Mouse (Mus musculus) thymus, postnatal 25 days (tissue): ENCODE results near the gene Ntm.

Source experiments
- DNase-seq: peaks from one replicate; pipeline ENCODE4 v3.0.0; 2022

Ntm gene

GRCm38 (mm10) chr9:29456014-29456413 lies 506.9 kb downstream of the Ntm start:
- DNase-seq, result no peak

- no peak for DNase-seq
These were observed 511.7 kb downstream of the Ntm start for GRCm38 (mm10) chr9:29451232-29451631.

GRCm38 (mm10) chr9:29444001-29444400 lies 518.9 kb downstream of the Ntm start:
- no peak for DNase-seq

GRCm38 (mm10) chr9:29439401-29439800 lies 523.5 kb downstream of the Ntm start:
- DNase-seq, result no peak

GRCm38 (mm10) chr9:29434611-29435010 lies 528.3 kb downstream of the Ntm start:
- DNase-seq, result no peak

GRCm38 (mm10) chr9:29433910-29434309 lies 529.0 kb downstream of the Ntm start:
- no peak for DNase-seq

GRCm38 (mm10) chr9:29433156-29433555 lies 529.8 kb downstream of the Ntm start:
- no peak for DNase-seq

- DNase-seq, result no peak
These were observed 531.4 kb downstream of the Ntm start for GRCm38 (mm10) chr9:29431590-29431989.

GRCm38 (mm10) chr9:29430189-29430588 lies 532.8 kb downstream of the Ntm start:
- no peak for DNase-seq

- no peak for DNase-seq
These were observed 534.6 kb downstream of the Ntm start for GRCm38 (mm10) chr9:29428322-29428721.

- DNase-seq, result no peak
These were observed 536.7 kb downstream of the Ntm start for GRCm38 (mm10) chr9:29426261-29426660.

- no peak for DNase-seq
These were observed 547.4 kb downstream of the Ntm start for GRCm38 (mm10) chr9:29415578-29415977.

- no peak for DNase-seq
These were observed 549.8 kb downstream of the Ntm start for GRCm38 (mm10) chr9:29413126-29413525.

GRCm38 (mm10) chr9:29412181-29412771 lies 550.7 kb downstream of the Ntm start:
- no peak for DNase-seq

GRCm38 (mm10) chr9:29411408-29412180 lies 551.3 kb downstream of the Ntm start:
- DNase-seq, result no peak

GRCm38 (mm10) chr9:29410728-29411407 lies 552.1 kb downstream of the Ntm start:
- no peak for DNase-seq

- DNase-seq, result no peak
These were observed 552.7 kb downstream of the Ntm start for GRCm38 (mm10) chr9:29410284-29410683.

GRCm38 (mm10) chr9:29409216-29409907 lies 553.6 kb downstream of the Ntm start:
- no peak for DNase-seq

GRCm38 (mm10) chr9:29407954-29408353 lies 555.0 kb downstream of the Ntm start:
- no peak for DNase-seq

GRCm38 (mm10) chr9:29406973-29407372 lies 556.0 kb downstream of the Ntm start:
- no peak for DNase-seq

- DNase-seq, result no peak
These were observed 556.9 kb downstream of the Ntm start for GRCm38 (mm10) chr9:29406046-29406445.

- DNase-seq, result no peak
These were observed 562.8 kb downstream of the Ntm start for GRCm38 (mm10) chr9:29400151-29400550.

- DNase-seq, result no peak
These were observed 566.8 kb downstream of the Ntm start for GRCm38 (mm10) chr9:29396101-29396500.
